Mouse (Mus musculus): ENCODE measurements around the gene Krtap28-13. TPM values are rescaled to one million over a fixed set of nuclear protein-coding genes. Genes with fewer than 3 reads are reported as not detected.

Krtap28-13 gene
- not detected in 2 replicates for polyA plus RNA-seq (2011; ENCODE audit: insufficient read depth, insufficient read length, low replicate concordance, missing spikeins)

DNA sequence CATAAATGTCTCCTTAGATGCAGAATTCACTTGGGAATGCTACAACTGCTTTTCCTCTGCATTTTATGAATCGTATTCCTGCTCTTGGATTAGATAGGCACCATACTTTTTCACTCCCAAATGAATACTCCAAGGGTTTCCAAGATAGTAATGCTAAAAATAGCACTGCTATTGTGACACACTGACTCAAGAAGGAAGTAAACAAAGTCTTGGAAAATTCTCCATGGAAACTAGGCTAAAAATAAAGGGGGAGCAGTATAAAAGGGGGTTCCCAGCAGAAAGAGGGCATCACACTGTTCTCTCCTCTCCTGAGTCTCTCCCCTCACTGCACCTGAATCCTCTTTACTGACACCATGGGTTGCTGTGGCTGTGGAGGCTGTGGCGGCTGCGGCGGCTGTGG, at the start of gene Krtap28-13:
Gene Krtap28-13, plus strand, starts transcription at position 288 of the 400 bp plus-strand sequence.
- H3K27ac ChIP-seq (ENCODE audit: control insufficient read depth, insufficient read depth, low read depth, low read length, poor library complexity), result no peak within 1 kb of the TSS
- no peaks in the 10 kb centered on the region for H3K4me1 ChIP-seq (ENCODE audit: control insufficient read depth, insufficient read depth, low read length)
- TF ChIP-seq POLR2A (IDR thresholded peaks at IDR 0.05; ENCODE audit: borderline replicate concordance, control insufficient read depth, low read depth, low read length) (no peak), CTCF (IDR thresholded peaks at IDR 0.05; ENCODE audit: control insufficient read depth, insufficient read depth, low read length) (no peak)
- WGBS, result 78% methylated on average over 4 of the region's 4 CpGs
- no peak within 1 kb of the TSS for H3K4me3 ChIP-seq (replicated peaks; ENCODE audit: control insufficient read depth, low read depth, low read length)

DNA sequence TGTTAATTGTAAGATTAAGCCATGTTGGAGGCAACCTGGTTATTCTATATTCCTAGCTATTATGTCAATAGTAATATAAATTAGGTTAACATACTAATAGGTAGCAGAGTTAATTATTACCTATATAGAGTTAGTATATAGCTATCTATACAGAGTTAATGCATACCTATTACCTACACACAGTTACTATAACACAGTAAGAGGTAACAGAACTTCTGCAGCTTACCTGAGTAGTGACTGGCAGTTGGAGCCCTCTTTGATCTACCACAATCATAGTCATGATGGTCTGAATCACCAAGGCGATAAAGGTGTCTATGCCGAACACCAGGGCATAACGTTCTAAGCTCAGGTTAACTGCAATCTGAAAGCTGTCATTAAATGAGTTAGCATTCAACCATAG, 46.3 kb upstream of the Krtap28-13 start:
- Histone ChIP-seq H3K4me3 (replicated peaks; ENCODE audit: control insufficient read depth, low read depth, low read length) (no peak overlapping the region), H3K27ac (ENCODE audit: control insufficient read depth, insufficient read depth, low read depth, low read length, poor library complexity) (no peak overlapping the region), H3K4me1 (ENCODE audit: control insufficient read depth, insufficient read depth, low read length) (no peaks in the 10 kb centered on the region)
- WGBS, result 91% methylated on average over 3 of the region's 3 CpGs
- TF ChIP-seq POLR2A (IDR thresholded peaks at IDR 0.05; ENCODE audit: borderline replicate concordance, control insufficient read depth, low read depth, low read length), result no peak
- TF ChIP-seq CTCF (IDR thresholded peaks at IDR 0.05; ENCODE audit: control insufficient read depth, insufficient read depth, low read length), result no peak

DNA sequence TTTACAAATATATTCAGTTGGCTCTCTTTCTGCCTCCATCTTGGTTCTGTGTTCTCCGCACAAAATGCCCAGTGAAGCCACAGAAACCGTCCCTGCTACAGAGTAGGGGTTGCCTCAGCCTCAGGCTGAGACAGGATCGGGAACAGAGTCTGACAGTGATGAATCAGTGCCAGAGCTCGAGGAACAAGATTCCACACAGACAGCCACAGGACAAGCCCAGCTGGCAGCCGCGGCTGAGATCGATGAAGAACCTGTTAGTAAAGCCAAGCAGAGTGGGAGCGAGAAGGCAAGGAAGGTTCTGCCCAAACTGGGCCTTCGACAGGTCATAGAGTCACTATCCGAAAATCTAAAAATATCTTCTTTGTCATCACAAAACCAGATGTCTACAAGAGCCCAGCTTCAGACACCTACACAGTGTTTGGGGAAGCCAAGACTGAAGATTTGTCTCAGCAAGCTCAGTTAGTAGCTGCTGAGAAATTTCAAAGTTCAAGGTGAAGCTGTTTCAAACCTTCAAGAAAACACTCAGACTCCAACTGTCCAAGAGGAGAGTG, 45.3 kb upstream of the Krtap28-13 start:
- Histone ChIP-seq H3K27ac (ENCODE audit: control insufficient read depth, insufficient read depth, low read depth, low read length, poor library complexity) (no peak overlapping the region), H3K4me1 (ENCODE audit: control insufficient read depth, insufficient read depth, low read length) (no peaks in the 10 kb centered on the region), H3K4me3 (replicated peaks; ENCODE audit: control insufficient read depth, low read depth, low read length) (no peak overlapping the region)
- 79% methylated on average over 10 of the region's 10 CpGs for WGBS
- no peak for TF ChIP-seq POLR2A (IDR thresholded peaks at IDR 0.05; ENCODE audit: borderline replicate concordance, control insufficient read depth, low read depth, low read length)
- no peak for TF ChIP-seq CTCF (IDR thresholded peaks at IDR 0.05; ENCODE audit: control insufficient read depth, insufficient read depth, low read length)

DNA sequence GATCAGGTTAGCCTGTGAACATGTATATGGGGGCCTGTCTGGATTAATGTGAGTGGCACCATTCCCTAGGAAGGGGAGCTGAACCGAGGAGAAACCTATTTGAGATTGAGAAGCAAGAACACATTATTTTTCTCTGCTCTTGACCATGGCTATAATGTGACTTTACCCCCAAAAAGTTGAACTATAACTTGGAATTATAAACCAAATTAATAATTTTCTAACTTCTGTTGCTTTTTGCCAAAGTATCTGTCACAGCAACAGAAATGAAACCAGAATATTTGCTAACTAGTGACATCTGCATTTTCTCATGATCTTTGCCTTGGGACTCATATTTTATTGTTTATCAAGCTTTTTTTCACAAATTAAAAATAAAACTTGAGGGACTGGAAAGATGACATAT, 44.2 kb upstream of the Krtap28-13 start:
- TF ChIP-seq CTCF (IDR thresholded peaks at IDR 0.05; ENCODE audit: control insufficient read depth, insufficient read depth, low read length), result no peak
- no peak for TF ChIP-seq POLR2A (IDR thresholded peaks at IDR 0.05; ENCODE audit: borderline replicate concordance, control insufficient read depth, low read depth, low read length)
- no peak overlapping the region for H3K4me3 ChIP-seq (replicated peaks; ENCODE audit: control insufficient read depth, low read depth, low read length)
- no peak overlapping the region for H3K27ac ChIP-seq (ENCODE audit: control insufficient read depth, insufficient read depth, low read depth, low read length, poor library complexity)
- H3K4me1 ChIP-seq (ENCODE audit: control insufficient read depth, insufficient read depth, low read length), result no peaks in the 10 kb centered on the region
- WGBS, result 56% methylated on average over 1 of the region's 1 CpGs

DNA sequence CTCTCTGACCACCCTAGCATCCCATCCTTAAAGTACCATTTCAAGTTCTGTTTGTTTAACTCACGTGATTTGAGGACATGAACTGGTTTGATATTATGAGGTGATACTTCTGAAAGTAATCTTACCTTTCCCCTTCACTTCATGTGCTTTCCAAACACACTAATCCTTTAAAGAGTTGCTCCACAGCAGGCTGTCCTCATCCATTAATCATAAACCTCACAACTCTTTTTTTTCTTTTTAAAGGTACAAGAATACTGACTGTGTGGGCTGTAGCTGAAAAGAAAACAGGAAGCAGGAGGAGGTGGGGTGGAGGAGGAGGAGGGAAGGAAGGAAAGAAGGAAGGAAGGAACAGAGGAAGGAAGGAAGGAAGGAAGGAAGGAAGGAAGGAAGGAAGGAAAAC, 28.8 kb upstream of the Krtap28-13 start:
- no peak overlapping the region for H3K4me3 ChIP-seq (replicated peaks; ENCODE audit: control insufficient read depth, low read depth, low read length)
- TF ChIP-seq POLR2A (IDR thresholded peaks at IDR 0.05; ENCODE audit: borderline replicate concordance, control insufficient read depth, low read depth, low read length), result no peak
- TF ChIP-seq CTCF (IDR thresholded peaks at IDR 0.05; ENCODE audit: control insufficient read depth, insufficient read depth, low read length), result no peak
- WGBS, result 69% methylated on average over 1 of the region's 1 CpGs
- no peaks in the 10 kb centered on the region for H3K4me1 ChIP-seq (ENCODE audit: control insufficient read depth, insufficient read depth, low read length)
- no peak overlapping the region for H3K27ac ChIP-seq (ENCODE audit: control insufficient read depth, insufficient read depth, low read depth, low read length, poor library complexity)

DNA sequence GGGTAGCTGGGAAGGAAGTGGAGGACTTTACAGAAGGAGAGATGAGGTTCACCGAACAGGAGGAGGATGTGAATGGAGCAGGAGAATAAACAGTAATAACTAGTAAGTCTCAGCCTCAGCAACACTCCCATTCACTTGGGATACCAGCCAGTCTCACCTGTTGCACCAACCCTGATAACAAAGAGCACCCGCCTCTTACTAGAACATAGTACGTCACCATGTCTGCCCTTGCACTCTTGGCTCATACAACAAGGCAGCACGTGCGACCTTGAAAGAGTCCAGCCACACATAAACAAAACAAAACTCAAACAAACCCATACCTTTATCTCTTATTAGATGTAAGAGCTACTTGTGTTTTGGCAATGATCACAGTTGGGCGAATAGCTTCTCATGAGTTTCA, 28.2 kb upstream of the Krtap28-13 start:
- TF ChIP-seq CTCF (IDR thresholded peaks at IDR 0.05; ENCODE audit: control insufficient read depth, insufficient read depth, low read length), result no peak
- Histone ChIP-seq H3K4me1 (ENCODE audit: control insufficient read depth, insufficient read depth, low read length) (no peaks in the 10 kb centered on the region), H3K27ac (ENCODE audit: control insufficient read depth, insufficient read depth, low read depth, low read length, poor library complexity) (no peak overlapping the region), H3K4me3 (replicated peaks; ENCODE audit: control insufficient read depth, low read depth, low read length) (no peak overlapping the region)
- WGBS, result 83% methylated on average over 6 of the region's 6 CpGs

DNA sequence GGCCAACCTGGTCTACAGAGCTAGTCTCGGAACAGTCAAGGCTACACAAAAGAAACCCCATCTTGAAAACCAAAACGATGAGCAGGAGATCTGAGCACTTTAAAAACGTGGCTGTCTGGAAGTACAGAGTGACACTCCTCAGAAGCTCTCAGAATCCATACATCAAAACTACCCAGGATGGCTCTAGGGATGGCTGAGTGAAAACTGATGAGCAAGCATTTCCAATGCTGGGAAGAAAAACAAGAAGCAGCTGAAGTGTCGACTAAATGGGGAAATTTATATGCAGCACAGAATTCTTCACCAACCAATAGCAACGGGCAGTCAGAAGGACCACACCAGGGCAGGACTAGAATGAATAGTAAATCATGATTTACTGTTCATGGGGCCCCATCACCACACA, 26.2 kb upstream of the Krtap28-13 start:
- Histone ChIP-seq H3K4me3 (replicated peaks; ENCODE audit: control insufficient read depth, low read depth, low read length) (no peak overlapping the region), H3K4me1 (ENCODE audit: control insufficient read depth, insufficient read depth, low read length) (no peaks in the 10 kb centered on the region)
- WGBS, result 72% methylated on average over 5 of the region's 5 CpGs

DNA sequence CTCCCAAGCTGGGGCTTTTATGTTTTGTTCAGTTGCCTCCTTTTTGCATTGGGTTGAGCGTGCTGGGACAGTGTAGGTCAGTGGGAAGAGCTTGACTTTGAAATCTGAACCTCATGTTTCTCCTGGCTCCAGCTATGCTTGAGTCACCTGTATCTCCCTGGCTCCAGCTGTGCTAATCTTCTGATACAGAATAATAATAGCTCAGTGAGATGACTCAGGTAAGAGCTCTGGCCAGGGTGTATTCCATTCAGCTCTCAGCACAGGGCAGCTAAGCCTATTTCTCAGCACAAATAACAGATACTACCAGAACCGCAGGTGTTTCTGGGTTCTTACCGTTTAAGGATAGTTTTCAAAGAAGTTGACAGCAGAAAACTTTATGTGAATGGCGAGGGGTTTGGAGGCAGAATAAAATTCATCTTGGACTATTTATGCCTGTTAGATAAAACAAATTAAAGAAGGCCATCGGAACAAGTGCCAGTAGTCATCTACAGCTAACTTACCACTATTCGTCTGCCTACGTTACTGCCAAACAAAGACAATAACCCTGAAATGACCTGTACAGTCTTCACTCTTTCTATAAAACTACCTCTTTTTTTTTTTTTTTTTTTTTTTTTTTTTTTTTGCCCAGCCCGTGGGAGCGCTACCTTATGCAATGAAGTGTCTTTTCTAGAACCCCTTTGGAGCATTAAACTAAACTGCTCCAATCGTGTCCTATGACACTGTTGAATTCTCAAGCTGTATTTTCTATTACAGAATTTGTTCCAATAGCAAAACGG, 23.6 kb upstream of the Krtap28-13 start:
- Histone ChIP-seq H3K27ac (ENCODE audit: control insufficient read depth, insufficient read depth, low read depth, low read length, poor library complexity) (no peak overlapping the region), H3K4me3 (replicated peaks; ENCODE audit: control insufficient read depth, low read depth, low read length) (no peak overlapping the region), H3K4me1 (ENCODE audit: control insufficient read depth, insufficient read depth, low read length) (no peaks in the 10 kb centered on the region)
- WGBS, result 72% methylated on average over 11 of the region's 11 CpGs
- TF ChIP-seq POLR2A (IDR thresholded peaks at IDR 0.05; ENCODE audit: borderline replicate concordance, control insufficient read depth, low read depth, low read length), result no peak
- no peak for TF ChIP-seq CTCF (IDR thresholded peaks at IDR 0.05; ENCODE audit: control insufficient read depth, insufficient read depth, low read length)

More for the DNA sequence above, 26.2 kb upstream of the Krtap28-13 start:
- TF ChIP-seq POLR2A (IDR thresholded peaks at IDR 0.05; ENCODE audit: borderline replicate concordance, control insufficient read depth, low read depth, low read length) (no peak), CTCF (IDR thresholded peaks at IDR 0.05; ENCODE audit: control insufficient read depth, insufficient read depth, low read length) (no peak)
- no peak overlapping the region for H3K27ac ChIP-seq (ENCODE audit: control insufficient read depth, insufficient read depth, low read depth, low read length, poor library complexity)
